Mouse (Mus musculus): ENCODE data around the gene Siglecf. TPM values are rescaled to one million over a fixed set of nuclear protein-coding genes. Genes with fewer than 3 reads are reported as not detected.

Gene Siglecf
- 0.15 and 0.27 TPM in 2 replicates for polyA plus RNA-seq (2015; fragmentation: Nextera tagmentation; extraction: Ambion mirVana)

- no peak for ATAC-seq (ENCODE audit: insufficient read depth, low FRiP score)
- Histone ChIP-seq H3K36me3 (ENCODE audit: control insufficient read depth, insufficient read depth, low read length) (no peaks in the 10 kb centered on the region), H3K27me3 (ENCODE audit: control insufficient read depth, insufficient read depth, low read length) (no peaks in the 10 kb centered on the region), H3K4me1 (ENCODE audit: control insufficient read depth, insufficient read depth, low read length) (no peaks in the 10 kb centered on the region), H3K4me2 (ENCODE audit: low read depth, low read length) (no peak within 1 kb of the TSS), H3K4me3 (replicated peaks; ENCODE audit: low read length) (no peak within 1 kb of the TSS), H3K27ac (ENCODE audit: low read length) (no peak within 1 kb of the TSS), H3K9me3 (replicated peaks; ENCODE audit: control insufficient read depth, low read length) (no peaks in the 10 kb centered on the region), H3K9ac (ENCODE audit: low read length) (no peak within 1 kb of the TSS)
- 44% methylated on average over 3 of the region's 3 CpGs for WGBS
Measured at GRCm38 (mm10) chr7:43351154-43351553, at the start of gene Siglecf. Siglecf (plus strand) TSS chr7:43351341.

- Histone ChIP-seq H3K9me3 (replicated peaks; ENCODE audit: control insufficient read depth, low read length) (no peaks in the 10 kb centered on the region), H3K27ac (ENCODE audit: low read length) (no peak overlapping the region), H3K4me3 (replicated peaks; ENCODE audit: low read length) (no peak overlapping the region), H3K4me1 (ENCODE audit: control insufficient read depth, insufficient read depth, low read length) (no peaks in the 10 kb centered on the region; the same call in 1 of the 2 replicates), H3K9ac (ENCODE audit: low read length) (no peak overlapping the region), H3K36me3 (ENCODE audit: control insufficient read depth, insufficient read depth, low read length) (peaks cover 14% of the 10 kb centered on the region; the same call in 1 of the 2 replicates), H3K4me2 (ENCODE audit: low read depth, low read length) (no peak overlapping the region), H3K27me3 (ENCODE audit: control insufficient read depth, insufficient read depth, low read length) (no peaks in the 10 kb centered on the region)
- 80% methylated on average over 3 of the region's 3 CpGs for WGBS
- ATAC-seq (ENCODE audit: insufficient read depth, low FRiP score) = no peak
Measured at GRCm38 (mm10) chr7:43305235-43305634, 45.9 kb upstream of the Siglecf start.

GRCm38 (mm10) chr7:43309069-43309468 is 42.1 kb upstream of the Siglecf start:
- H3K27ac ChIP-seq (ENCODE audit: low read length) = no peak overlapping the region
- no peaks in the 10 kb centered on the region; the same call in 1 of the 2 replicates for H3K4me1 ChIP-seq (ENCODE audit: control insufficient read depth, insufficient read depth, low read length)
- 0 out of 2 replicates have a peak, but pooled peaks cover 6% of the 10 kb centered on the region for H3K36me3 ChIP-seq (ENCODE audit: control insufficient read depth, insufficient read depth, low read length)
- H3K4me3 ChIP-seq (replicated peaks; ENCODE audit: low read length) = no peak overlapping the region
- H3K9me3 ChIP-seq (replicated peaks; ENCODE audit: control insufficient read depth, low read length) = no peaks in the 10 kb centered on the region
- WGBS = 54% methylated on average over 2 of the region's 2 CpGs
- no peaks in the 10 kb centered on the region for H3K27me3 ChIP-seq (ENCODE audit: control insufficient read depth, insufficient read depth, low read length)
- ATAC-seq (ENCODE audit: insufficient read depth, low FRiP score) = no peak
- H3K4me2 ChIP-seq (ENCODE audit: low read depth, low read length) = no peak overlapping the region
- H3K9ac ChIP-seq (ENCODE audit: low read length) = no peak overlapping the region

- H3K9ac ChIP-seq (ENCODE audit: low read length) = no peak overlapping the region
- no peaks in the 10 kb centered on the region; the same call in 1 of the 2 replicates for H3K4me1 ChIP-seq (ENCODE audit: control insufficient read depth, insufficient read depth, low read length)
- H3K4me3 ChIP-seq (replicated peaks; ENCODE audit: low read length) = peak overlapping the region; percentile 82; the same call in 1 of the 2 replicates
- H3K9me3 ChIP-seq (replicated peaks; ENCODE audit: control insufficient read depth, low read length) = no peaks in the 10 kb centered on the region
- no peak overlapping the region for H3K27ac ChIP-seq (ENCODE audit: low read length)
- H3K27me3 ChIP-seq (ENCODE audit: control insufficient read depth, insufficient read depth, low read length) = no peaks in the 10 kb centered on the region
- no peak for ATAC-seq (ENCODE audit: insufficient read depth, low FRiP score)
- WGBS = 68% methylated on average over 6 of the region's 6 CpGs
- peak overlapping the region; percentile 76 for H3K4me2 ChIP-seq (ENCODE audit: low read depth, low read length)
- H3K36me3 ChIP-seq (ENCODE audit: control insufficient read depth, insufficient read depth, low read length) = 0 out of 2 replicates have a peak, but pooled peaks cover 6% of the 10 kb centered on the region
Measured at GRCm38 (mm10) chr7:43311632-43312031, 39.5 kb upstream of the Siglecf start.

- peak; percentile 60 for ATAC-seq (ENCODE audit: insufficient read depth, low FRiP score)
- peak overlapping the region; percentile 92 for H3K9ac ChIP-seq (ENCODE audit: low read length)
- no peaks in the 10 kb centered on the region; the same call in 1 of the 2 replicates for H3K4me1 ChIP-seq (ENCODE audit: control insufficient read depth, insufficient read depth, low read length)
- no peaks in the 10 kb centered on the region for H3K9me3 ChIP-seq (replicated peaks; ENCODE audit: control insufficient read depth, low read length)
- no peaks in the 10 kb centered on the region for H3K27me3 ChIP-seq (ENCODE audit: control insufficient read depth, insufficient read depth, low read length)
- H3K27ac ChIP-seq (ENCODE audit: low read length) = peak overlapping the region; percentile 85
- H3K4me3 ChIP-seq (replicated peaks; ENCODE audit: low read length) = peak overlapping the region; percentile 82
- 2% methylated on average over 32 of the region's 32 CpGs for WGBS
- H3K4me2 ChIP-seq (ENCODE audit: low read depth, low read length) = peak overlapping the region; percentile 76
- H3K36me3 ChIP-seq (ENCODE audit: control insufficient read depth, insufficient read depth, low read length) = no peaks in the 10 kb centered on the region
Measured at GRCm38 (mm10) chr7:43312386-43313012, 38.6 kb upstream of the Siglecf start.

GRCm38 (mm10) chr7:43313013-43313428 is 38.1 kb upstream of the Siglecf start, which contains the start of gene Zfp715:
Zfp715 (minus strand) TSS chr7:43313294.
- Histone ChIP-seq H3K27me3 (ENCODE audit: control insufficient read depth, insufficient read depth, low read length) (no peaks in the 10 kb centered on the region), H3K4me2 (ENCODE audit: low read depth, low read length) (peak within 1 kb of the TSS; percentile 76), H3K4me1 (ENCODE audit: control insufficient read depth, insufficient read depth, low read length) (no peaks in the 10 kb centered on the region; the same call in 1 of the 2 replicates), H3K9me3 (replicated peaks; ENCODE audit: control insufficient read depth, low read length) (no peaks in the 10 kb centered on the region), H3K9ac (ENCODE audit: low read length) (peak within 1 kb of the TSS; percentile 92), H3K36me3 (ENCODE audit: control insufficient read depth, insufficient read depth, low read length) (no peaks in the 10 kb centered on the region), H3K27ac (ENCODE audit: low read length) (peak within 1 kb of the TSS; percentile 85), H3K4me3 (replicated peaks; ENCODE audit: low read length) (peak within 1 kb of the TSS; percentile 82)
- WGBS = under 1% methylated on average over 33 of the region's 33 CpGs
- ATAC-seq (ENCODE audit: insufficient read depth, low FRiP score) = peak; percentile 94

- WGBS = 52% methylated on average over 10 of the region's 10 CpGs
Measured at GRCm38 (mm10) chr7:43326223-43326780, 24.8 kb upstream of the Siglecf start.

GRCm38 (mm10) chr7:43328101-43328500 is 23.0 kb upstream of the Siglecf start:
- no peaks in the 10 kb centered on the region for H3K4me1 ChIP-seq (ENCODE audit: control insufficient read depth, insufficient read depth, low read length)
- H3K4me2 ChIP-seq (ENCODE audit: low read depth, low read length) = no peak overlapping the region
- no peak overlapping the region for H3K9ac ChIP-seq (ENCODE audit: low read length)
- H3K36me3 ChIP-seq (ENCODE audit: control insufficient read depth, insufficient read depth, low read length) = no peaks in the 10 kb centered on the region
- ATAC-seq (ENCODE audit: insufficient read depth, low FRiP score) = no peak
- H3K27ac ChIP-seq (ENCODE audit: low read length) = no peak overlapping the region
- H3K4me3 ChIP-seq (replicated peaks; ENCODE audit: low read length) = no peak overlapping the region
- no peaks in the 10 kb centered on the region for H3K9me3 ChIP-seq (replicated peaks; ENCODE audit: control insufficient read depth, low read length)
- 62% methylated on average over 4 of the region's 4 CpGs for WGBS
- no peaks in the 10 kb centered on the region for H3K27me3 ChIP-seq (ENCODE audit: control insufficient read depth, insufficient read depth, low read length)

More at GRCm38 (mm10) chr7:43326223-43326780, 24.8 kb upstream of the Siglecf start:
- Histone ChIP-seq H3K27me3 (ENCODE audit: control insufficient read depth, insufficient read depth, low read length) (no peaks in the 10 kb centered on the region), H3K4me3 (replicated peaks; ENCODE audit: low read length) (no peak overlapping the region), H3K36me3 (ENCODE audit: control insufficient read depth, insufficient read depth, low read length) (no peaks in the 10 kb centered on the region), H3K4me1 (ENCODE audit: control insufficient read depth, insufficient read depth, low read length) (no peaks in the 10 kb centered on the region), H3K27ac (ENCODE audit: low read length) (no peak overlapping the region), H3K9ac (ENCODE audit: low read length) (no peak overlapping the region), H3K4me2 (ENCODE audit: low read depth, low read length) (no peak overlapping the region), H3K9me3 (replicated peaks; ENCODE audit: control insufficient read depth, low read length) (no peaks in the 10 kb centered on the region)
- ATAC-seq (ENCODE audit: insufficient read depth, low FRiP score) = no peak

GRCm38 (mm10) chr7:43333203-43333602 is 17.9 kb upstream of the Siglecf start:
- H3K36me3 ChIP-seq (ENCODE audit: control insufficient read depth, insufficient read depth, low read length) = no peaks in the 10 kb centered on the region
- H3K27ac ChIP-seq (ENCODE audit: low read length) = no peak overlapping the region
- H3K4me1 ChIP-seq (ENCODE audit: control insufficient read depth, insufficient read depth, low read length) = no peaks in the 10 kb centered on the region
- WGBS = 31% methylated on average over 5 of the region's 7 CpGs
- H3K4me2 ChIP-seq (ENCODE audit: low read depth, low read length) = no peak overlapping the region
- ATAC-seq (ENCODE audit: insufficient read depth, low FRiP score) = no peak
- no peak overlapping the region for H3K4me3 ChIP-seq (replicated peaks; ENCODE audit: low read length)
- no peaks in the 10 kb centered on the region for H3K27me3 ChIP-seq (ENCODE audit: control insufficient read depth, insufficient read depth, low read length)
- no peaks in the 10 kb centered on the region for H3K9me3 ChIP-seq (replicated peaks; ENCODE audit: control insufficient read depth, low read length)
- no peak overlapping the region for H3K9ac ChIP-seq (ENCODE audit: low read length)

All from stomach, embryonic 16.5 days (tissue).